Mouse (Mus musculus): ENCODE data around the gene Gpr162. TPM values are rescaled to one million over a fixed set of nuclear protein-coding genes. Genes with fewer than 3 reads are reported as not detected.
A peak's percentile ranks its signal among the peaks of the same experiment; 100 is the strongest.
"Not testable (repeated sequence)": the region's sequence is repeated elsewhere in the genome, so short reads cannot be mapped to it uniquely, and the experiment has no call there.

Gene Gpr162
- total RNA-seq (2021), result 1.6 and 2.3 TPM in 2 replicates
- long read RNA-seq, experiment 1, partial matches to known transcripts, result 0 of 5 reads
- long read RNA-seq, experiment 1, other reads (novel, unspliced or antisense), result 4 of 5 reads
- long read RNA-seq, experiment 2, partial matches to known transcripts, result 0 of 2 reads
- long read RNA-seq, experiment 2, other reads (novel, unspliced or antisense), result 1 of 2 reads

- DNase-seq, result peak; percentile 86
Observed at GRCm38 (mm10) chr6:124863658-124864298, at the start of gene Gpr162. Gpr162 (minus strand) TSS chr6:124863983.

GRCm38 (mm10) chr6:124913214-124913613 lies 49.4 kb upstream of the Gpr162 start:
- peak; percentile 38 for DNase-seq

GRCm38 (mm10) chr6:124911533-124912218 lies 47.9 kb upstream of the Gpr162 start, which contains the start of gene Lag3:
Lag3 (minus strand) TSS chr6:124911705.
- DNase-seq, result no peak

- DNase-seq, result peak; percentile 38
Observed at GRCm38 (mm10) chr6:124910032-124910431, 46.2 kb upstream of the Gpr162 start.

- DNase-seq, result no peak
Observed at GRCm38 (mm10) chr6:124907767-124908166, 44.0 kb upstream of the Gpr162 start.

GRCm38 (mm10) chr6:124904991-124905860 lies 41.4 kb upstream of the Gpr162 start:
- DNase-seq, result no peak

- DNase-seq, result peak; percentile 76
Observed at GRCm38 (mm10) chr6:124904161-124904981, 40.6 kb upstream of the Gpr162 start.

GRCm38 (mm10) chr6:124903580-124904151 lies 39.9 kb upstream of the Gpr162 start:
- peak; percentile 98 for DNase-seq

- no peak for DNase-seq
Observed at GRCm38 (mm10) chr6:124901851-124902250, 38.1 kb upstream of the Gpr162 start.

- DNase-seq, result no peak
Observed at GRCm38 (mm10) chr6:124900801-124901480, 37.2 kb upstream of the Gpr162 start.

- DNase-seq, result no peak
Observed at GRCm38 (mm10) chr6:124900056-124900800, 36.4 kb upstream of the Gpr162 start.

- DNase-seq, result no peak
Observed at GRCm38 (mm10) chr6:124898359-124898758, 34.6 kb upstream of the Gpr162 start.

GRCm38 (mm10) chr6:124894113-124894512 lies 30.3 kb upstream of the Gpr162 start:
- not testable (repeated sequence) for DNase-seq

- DNase-seq, result no peak
Observed at GRCm38 (mm10) chr6:124890997-124891396, 27.2 kb upstream of the Gpr162 start.

GRCm38 (mm10) chr6:124888555-124889125 lies 24.9 kb upstream of the Gpr162 start:
- no peak for DNase-seq

GRCm38 (mm10) chr6:124887986-124888385 lies 24.2 kb upstream of the Gpr162 start, which contains the start of gene Cd4:
Cd4 (minus strand) TSS chr6:124888221.
- no peak for DNase-seq

GRCm38 (mm10) chr6:124885956-124886381 lies 22.2 kb upstream of the Gpr162 start:
- DNase-seq, result no peak

GRCm38 (mm10) chr6:124884714-124885500 lies 21.1 kb upstream of the Gpr162 start:
- peak; percentile 32 for DNase-seq

Data from adrenal gland, postnatal 14 days (tissue).